Mouse (Mus musculus): ENCODE data around the gene Ogfod1.

GRCm38 (mm10) chr8:94004139-94004538, 32.9 kb upstream of the Ogfod1 start:
- no peak for TF ChIP-seq EP300 (IDR thresholded peaks at IDR 0.05; ENCODE audit: insufficient read depth, low read depth, low read length)
- TF ChIP-seq CTCF (IDR thresholded peaks at IDR 0.05), result no peak
- no peak for TF ChIP-seq POLR2A (IDR thresholded peaks at IDR 0.05; ENCODE audit: insufficient read depth, low read depth, low read length)

All from heart, adult 2 months (tissue).